Mouse (Mus musculus) left cerebral cortex, adult 9 months (tissue): Measurements from ENCODE around the gene Capn10.
A peak's percentile ranks its signal among the peaks of the same experiment; 100 is the strongest.
"Not testable (repeated sequence)": the region's sequence is repeated elsewhere in the genome, so short reads cannot be mapped to it uniquely, and the experiment has no call there.

Experiments used
- DNase-seq, 2 experiments: peaks; one replicate each; pipeline ENCODE4 v3.0.0; 2022; ENCODE audit warnings: low spot score in 2 of 2

The Capn10 gene

DNA sequence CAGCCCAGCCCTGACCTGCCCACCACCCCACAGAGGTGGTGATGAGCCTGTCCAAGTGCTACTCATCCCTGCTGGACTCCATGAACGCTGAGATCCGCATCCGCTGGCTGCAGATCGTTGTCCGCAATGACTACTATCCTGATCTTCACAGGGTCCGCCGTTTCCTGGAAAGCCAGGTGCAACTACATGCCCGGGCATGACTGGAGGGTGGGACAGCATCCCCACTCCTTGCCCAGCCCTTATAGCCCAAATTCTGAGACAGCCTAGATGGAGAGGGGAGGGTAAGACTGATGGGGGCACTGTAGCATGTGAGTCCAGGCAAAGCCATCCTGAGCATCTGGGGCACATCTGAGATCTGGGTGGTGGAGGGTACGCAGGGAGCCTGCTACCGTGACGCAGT is 15.0 kb upstream of the Capn10 start:
- no peak for DNase-seq

DNA sequence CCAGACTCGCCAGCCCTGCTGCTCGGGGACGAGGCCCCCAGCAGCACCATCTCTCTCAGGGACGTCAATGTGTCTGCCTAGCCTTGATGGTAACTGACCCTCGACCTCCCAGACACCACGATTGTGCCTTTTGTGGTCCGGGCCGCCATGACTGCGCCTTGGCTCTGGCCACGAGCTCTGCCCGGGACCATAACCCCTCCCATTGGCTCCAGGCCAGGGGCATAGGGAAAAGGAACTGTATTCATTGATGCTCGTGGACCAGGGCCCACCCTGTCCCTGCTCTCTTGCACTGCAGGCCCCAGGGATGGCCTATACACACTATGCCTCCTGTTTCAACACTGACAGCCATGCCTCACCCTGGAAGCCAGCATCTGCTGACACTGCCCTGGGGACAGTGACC is 14.4 kb upstream of the Capn10 start:
- DNase-seq, result no peak

DNA sequence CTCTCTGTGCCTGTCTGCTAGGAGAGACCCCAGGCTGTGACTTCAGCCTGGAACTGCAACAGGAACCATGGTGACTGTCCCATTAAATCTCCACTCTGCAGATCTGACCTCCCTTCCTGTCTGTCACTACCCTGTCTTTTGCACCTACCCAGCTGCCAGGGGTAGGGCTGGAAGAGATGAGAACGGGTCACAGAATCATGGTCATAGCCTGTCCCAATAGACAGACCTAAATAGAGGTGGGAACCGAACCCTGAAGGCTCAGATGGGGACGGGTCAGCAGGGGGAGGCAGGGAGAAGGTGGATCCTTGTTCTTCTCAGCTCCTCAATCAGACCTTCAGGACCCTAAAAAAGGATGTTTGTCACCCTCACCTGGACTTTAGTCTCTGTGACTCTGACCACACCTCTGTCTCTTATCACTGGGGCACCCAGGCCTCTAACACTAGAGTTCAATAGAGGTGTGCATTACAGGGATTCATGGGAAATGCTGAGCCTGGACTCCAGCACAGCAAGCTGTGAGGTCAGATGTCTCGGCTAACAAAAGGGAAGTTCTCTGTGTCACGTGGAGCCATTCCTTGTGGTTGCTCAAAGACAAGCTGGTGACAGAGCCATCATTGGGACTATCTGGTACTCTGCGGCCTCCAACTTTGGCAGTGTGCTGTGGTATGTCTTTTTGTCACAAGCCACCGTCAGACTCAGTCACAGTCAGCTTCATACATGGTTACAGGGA is 13.5 kb upstream of the Capn10 start:
- no peak for DNase-seq

DNA sequence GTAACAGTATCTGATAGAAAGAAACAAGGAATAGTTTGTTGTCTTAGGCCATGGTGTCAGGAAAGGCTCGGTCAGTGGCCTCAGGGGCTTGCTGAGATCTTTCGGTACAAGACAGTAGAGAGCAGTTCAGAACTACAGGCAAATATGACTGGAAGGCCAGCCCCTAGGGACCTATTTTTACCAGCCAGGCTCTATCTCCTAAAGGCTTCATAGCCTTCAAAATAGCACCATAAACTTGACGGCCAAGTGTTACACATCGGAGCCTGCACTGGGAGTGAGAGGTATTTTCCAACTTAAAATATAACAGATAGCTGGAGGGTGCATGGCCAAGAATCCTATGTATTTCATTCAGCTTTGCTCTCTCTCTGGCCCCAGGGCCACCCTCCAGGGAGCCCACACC is 12.7 kb upstream of the Capn10 start:
- DNase-seq, result no peak

DNA sequence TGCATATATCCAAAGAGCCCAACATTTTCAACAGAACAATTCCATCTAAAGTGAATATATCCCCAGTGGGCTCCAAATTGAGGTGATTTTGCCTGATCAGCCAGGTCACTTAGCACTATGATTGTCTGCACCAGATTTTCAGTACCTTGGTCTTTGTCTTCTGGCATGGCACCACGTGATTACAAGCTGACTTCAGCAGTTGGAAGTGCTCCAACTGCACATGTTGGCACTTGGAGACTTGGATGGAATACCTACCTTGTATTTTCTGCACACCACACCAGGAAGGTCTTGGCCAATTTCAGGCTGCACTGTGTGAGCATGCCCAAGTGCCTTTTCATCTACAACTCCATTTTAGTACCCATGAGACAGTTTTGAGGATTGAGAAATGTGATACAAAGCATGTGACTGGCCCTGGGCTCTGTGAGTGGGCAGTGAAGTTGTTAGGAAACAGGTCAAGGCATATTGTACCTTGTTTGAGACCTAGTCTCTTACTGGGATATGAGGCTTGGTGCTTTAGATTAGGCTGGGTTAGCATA is 3.9 kb upstream of the Capn10 start:
- DNase-seq, result no peak

DNA sequence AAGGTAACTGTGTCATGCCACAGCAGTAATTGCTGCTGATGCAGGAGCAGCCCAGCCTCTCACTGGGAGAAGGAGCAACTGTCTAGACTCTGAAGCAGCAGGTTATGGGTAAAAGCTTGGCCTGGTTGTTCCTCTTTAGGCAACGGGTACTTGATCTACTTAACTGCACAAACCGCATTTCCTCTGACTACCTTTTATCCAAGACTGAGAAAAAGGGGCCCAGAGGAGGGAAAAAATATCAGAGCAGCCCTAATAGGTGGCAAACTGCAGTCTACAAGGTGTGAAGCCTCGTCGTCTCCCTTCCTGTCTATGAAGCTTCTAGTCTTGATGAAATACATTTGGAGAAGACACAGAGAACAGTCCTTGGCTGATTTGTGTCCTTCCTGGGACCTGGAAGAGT is 565 bp upstream of the Capn10 start:
- DNase-seq, result no peak

DNA sequence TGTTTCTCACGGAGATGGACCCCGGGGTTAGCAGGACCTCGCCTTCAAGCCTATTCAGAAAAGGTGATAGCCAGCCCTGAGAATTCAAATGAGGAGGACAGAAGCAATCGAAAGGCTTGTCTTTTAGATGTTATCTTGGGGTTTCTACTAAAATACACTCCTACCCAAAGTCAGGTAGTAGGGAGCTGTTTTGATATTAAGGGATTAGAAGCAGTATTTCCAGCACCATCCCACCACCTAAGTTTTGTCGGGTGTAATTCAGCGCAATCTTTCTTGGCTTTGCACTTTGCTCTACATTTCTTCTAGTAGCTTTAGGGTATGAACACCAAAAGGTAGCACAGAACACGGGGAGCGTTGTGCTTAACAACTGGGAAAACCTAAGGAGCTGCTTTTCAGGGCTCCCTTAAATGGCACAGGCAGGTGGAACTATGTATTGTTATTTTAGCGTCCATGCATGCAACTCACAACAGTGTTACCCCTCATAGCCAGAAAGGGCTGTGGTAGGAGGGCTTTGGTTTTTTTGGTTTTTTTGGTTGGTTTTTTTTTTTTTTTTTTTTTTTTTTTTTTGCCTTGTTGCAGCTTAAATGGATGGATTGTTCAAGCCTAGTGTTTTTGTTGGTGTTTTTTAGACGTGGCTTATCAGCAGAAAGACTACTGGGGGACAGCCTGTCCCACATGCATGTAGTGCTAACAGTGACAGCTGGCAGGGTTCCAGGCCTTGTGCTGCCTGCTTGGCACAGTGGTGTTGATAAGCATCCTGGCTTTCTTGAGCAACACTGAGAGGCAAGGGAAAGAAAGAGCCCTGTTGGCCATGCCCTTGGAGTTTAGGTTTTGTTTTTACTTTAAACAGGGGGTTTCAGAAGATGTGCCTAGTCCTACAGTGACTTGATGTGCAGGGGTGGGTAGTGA is 1.1 kb downstream of the Capn10 start:
- no peak for DNase-seq

DNA sequence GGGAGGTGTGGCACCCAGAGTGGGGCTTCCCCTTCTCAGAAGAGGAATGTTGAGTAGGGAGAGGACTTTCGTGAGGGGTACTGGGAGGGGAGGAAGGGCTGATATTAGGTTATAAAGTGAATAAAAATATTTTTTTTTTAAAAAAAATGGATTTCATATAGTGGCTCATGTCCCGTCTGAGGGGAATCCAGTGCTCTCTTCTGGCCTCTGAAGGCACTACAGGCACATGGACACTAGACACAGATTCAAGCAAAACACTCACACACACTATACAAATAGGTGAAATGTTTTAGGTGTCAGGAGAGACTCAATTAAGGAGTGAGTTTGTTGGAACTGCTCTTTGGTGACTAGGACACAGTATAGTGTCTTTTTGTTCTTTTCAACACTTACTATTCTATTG is 1.8 kb downstream of the Capn10 start:
- DNase-seq, result no peak

DNA sequence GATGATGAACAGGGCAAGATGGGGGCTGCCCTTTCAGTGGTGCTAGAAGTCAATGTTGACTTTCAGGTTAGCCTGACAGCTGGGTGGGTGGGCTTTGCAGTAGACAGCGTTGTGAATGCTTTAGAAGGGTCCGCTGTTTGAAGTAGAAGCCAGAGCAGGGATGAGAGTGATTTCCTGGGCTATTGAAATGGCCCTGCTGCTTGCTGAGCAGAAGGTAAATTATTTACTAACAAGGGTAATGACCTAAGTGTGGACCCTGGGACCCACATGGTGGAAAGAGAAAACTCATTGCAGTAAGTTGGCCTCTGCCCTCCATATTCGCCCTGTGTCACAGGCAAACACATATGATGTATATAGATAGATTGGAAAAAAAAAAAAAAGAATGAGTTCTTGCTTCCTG is 2.3 kb downstream of the Capn10 start:
- no peak for DNase-seq

DNA sequence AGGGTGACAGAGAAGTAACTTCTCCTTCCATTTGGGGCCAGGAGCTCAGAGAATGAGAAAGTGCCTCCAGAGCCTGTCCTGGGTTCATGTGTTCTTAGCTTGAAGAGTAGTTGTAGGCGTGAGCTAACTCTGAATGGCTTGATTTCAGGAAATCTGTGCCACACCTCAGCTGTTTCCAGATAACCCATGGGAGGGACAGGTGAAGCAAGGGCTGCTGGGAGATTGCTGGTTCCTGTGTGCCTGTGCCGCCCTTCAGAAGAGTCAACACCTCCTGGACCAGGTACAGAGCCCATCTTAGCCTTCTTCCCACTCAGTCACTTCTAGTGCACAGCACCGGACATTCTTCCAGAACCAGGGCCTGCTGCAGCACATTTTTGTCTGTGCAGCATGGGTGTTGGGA is 3.6 kb downstream of the Capn10 start:
- DNase-seq, result no peak

DNA sequence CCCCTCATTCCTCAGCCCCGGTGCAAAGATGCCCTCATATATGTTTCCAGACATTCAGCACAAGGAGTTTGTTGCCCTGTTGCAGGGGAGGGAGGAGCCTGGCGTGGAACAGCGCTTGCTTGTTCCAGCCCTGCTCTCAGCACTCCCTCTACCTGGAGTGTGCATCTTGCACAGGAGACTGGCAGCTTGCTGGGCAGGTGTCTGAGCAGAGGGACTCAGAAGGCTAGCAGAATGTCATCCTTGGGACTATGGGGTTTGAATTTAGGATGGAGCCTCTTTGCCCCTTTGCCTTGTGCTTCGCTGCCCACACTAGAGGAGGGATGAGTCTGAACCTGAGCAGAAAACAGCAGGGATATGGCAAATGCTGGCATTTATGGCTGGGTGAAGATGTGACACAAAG is 5.6 kb downstream of the Capn10 start:
- no peak for DNase-seq

DNA sequence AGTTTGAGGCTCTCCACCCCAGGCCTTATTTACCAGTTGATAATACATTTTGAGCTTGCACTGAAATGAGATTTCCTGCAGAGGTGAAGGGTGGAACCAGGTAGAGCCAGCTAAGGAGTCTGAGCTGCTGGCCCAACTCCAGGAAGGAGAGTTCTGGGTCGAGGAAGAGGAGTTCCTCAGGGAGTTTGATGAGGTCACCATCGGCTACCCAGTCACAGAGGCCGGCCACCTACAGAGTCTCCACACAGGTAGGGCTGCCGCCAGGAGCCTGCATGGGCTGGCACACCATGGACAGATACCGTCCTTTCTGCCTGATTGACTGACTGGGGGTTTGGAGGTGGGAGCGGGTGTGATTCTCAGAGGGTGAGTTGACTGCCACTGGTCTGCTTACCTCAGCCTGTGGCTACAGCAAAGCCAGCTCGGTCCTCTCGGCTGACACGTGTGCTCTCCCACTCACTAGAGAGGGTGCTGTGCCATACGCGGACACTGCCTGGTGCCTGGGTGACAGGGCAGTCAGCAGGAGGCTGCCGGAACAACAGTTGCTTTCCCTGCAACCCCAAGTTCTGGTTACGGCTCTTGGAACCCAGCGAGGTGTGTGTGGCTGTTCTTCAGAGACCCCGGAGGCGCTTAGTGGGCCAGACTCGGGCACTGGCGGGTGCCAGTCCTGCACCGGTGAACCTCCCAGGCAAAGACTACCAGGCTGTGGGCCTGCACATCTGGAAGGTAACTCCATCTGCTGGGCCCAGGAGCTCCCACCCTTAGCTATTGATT is 9.2 kb downstream of the Capn10 start:
- no peak for DNase-seq

DNA sequence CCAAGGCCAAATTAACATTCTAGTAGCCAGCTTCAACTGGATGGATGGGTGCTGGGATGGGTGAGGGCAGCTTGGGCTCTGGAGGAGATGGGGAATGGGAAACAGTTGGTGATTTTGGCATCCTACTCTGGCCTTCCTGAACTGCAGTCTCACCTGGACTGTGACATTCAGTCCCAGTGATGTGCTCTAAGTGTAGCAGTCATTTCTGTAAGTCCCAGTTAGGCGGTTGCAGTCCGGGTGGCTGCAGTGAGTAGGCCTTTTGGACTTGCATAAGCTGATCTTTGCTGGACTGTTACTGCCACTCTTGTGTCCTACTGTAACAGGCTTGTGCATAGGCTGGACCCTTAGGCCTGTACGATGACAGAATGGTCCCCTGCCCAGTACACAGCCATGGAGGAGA is 13.8 kb downstream of the Capn10 start:
- no peak for DNase-seq

DNA sequence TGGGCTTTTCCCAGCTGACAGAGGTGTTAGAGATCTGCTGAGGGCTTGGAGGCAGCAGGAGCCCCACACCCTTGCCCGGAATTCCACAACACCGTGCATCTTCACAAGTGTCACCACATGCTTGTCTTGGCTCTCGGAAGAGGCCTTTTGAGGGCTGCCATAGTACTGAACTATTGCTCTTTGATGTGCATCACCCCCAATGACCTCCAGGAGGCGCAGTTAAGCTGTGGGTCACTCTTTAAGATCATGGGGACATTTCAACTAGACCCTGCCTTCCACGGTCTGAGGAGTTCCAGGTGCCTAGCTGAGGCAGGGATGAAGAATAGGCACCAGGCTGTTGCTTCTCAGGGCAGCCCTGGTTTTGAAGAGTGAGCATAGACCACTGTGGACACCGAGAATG is 15.2 kb downstream of the Capn10 start:
- DNase-seq, result no peak

DNA sequence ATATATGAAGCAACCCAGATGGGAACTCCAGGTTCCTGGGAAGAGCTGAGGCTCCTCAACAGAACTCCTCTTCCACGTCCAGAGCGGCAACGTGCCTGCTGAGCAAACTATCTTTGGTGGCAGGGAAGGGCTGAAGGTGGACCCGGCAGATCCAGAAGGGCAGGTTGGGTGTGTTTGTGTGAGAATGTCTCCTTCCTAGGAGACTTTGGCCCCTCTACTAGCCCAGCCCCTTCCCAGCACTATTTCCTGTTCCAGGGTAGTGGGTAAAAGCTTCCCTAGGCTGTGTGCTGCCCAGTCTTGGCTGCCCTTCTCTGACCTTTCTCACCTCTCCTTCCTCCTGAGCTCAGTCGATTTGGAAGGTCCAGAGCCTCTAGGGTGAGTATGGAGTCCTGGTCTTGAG is 16.4 kb downstream of the Capn10 start, which contains the start of gene Gpr35:
TSS of gene Gpr35 (plus strand) at position 259 of the 400 bp plus-strand sequence.
- DNase-seq, result no peak

DNA sequence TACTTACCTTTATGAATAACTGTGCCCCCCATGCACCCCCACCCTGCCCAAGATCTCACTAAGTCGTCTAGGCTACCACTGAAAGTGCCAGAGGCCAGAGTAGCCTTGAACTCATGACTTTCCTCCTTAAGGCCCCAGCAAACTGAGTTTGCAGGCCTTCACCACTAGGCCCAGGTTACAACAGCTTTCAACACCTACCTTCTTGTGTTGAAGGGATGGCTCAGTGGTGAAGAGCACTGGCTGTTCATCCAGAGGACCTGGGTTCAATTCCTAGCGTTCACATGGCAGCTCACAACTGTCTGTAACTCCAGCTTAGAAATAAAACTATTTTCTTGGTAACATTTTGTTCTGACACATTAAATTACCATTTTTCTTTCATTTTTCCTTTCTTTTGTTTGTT is 19.5 kb downstream of the Capn10 start:
- no peak for DNase-seq

DNA sequence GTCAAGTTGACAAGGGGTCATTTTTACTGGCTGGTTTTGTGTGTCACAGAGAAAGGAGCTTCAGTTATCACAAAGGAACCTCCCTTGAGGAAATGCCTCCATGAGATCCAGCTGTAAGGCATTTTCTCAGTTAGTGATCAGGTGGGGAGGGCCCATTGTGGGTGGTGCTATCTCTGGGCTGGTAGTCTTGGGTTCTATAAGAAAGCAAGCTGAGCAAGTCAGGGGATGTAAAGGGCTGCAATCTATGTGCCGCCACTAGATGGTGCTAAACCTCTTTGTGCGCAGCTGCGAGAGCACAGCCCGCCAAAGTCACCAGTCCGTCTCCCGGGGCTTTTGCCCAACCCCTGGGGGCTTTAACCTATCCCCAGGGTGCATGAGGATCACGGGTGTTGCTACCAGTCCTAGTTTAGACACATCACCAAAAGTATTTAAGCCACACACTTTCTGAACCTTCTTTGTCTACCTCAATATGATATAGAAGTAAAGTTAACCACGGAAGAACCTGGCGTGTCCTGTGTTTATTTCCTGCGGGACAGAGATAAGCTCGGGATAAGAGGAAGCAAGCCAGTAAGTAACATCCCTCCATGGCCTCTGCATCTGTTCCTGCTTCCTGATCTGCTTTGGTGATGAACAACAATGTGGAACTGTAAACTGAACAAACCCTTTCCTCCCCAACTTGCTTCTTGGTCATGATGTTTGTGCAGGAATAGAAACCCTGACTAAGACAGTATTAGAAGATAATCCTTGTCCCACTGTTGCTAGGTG is 22.6 kb downstream of the Capn10 start:
- peak in 1 of 2 experiments; percentile 79 for DNase-seq

DNA sequence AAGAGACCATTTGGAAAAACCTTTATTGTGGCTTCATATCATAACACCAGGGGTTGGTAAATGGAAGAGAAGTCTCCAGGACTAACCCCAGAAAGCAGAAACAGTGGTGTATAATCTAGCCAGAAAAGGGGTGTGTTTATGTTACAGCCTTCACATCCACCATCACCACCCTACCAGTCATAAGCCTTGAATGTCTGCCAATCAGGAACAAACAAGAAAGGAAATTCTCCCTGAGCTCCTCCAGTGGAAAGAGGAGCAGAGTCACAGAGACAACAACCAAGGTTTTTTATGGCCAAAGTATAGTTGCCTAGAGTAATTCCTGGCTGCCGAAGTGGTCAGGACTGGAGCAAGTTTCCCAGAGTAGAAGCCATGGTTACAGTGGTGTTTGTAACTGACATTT is 24.8 kb downstream of the Capn10 start:
- DNase-seq, result no peak

DNA sequence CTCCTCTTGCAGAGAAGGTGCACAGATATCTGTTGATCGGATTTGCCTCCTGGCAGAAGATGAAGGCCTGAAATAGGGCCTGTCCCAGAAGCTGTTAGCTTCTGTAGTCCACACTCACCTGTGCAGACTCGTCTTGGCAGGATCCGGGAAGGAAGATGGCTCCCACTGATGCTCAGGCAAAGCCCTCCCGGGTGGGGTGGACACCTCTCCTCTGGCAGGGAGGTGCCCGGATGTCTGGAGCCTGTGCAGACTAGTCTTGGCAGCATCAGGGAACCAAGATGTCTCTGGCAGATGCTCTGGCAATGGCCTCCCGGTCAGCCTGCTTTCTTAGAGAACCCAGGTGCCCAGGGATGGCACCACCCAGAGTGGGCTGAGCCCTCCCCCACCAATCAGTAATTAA is 36.6 kb downstream of the Capn10 start:
- DNase-seq, result not testable (repeated sequence)

DNA sequence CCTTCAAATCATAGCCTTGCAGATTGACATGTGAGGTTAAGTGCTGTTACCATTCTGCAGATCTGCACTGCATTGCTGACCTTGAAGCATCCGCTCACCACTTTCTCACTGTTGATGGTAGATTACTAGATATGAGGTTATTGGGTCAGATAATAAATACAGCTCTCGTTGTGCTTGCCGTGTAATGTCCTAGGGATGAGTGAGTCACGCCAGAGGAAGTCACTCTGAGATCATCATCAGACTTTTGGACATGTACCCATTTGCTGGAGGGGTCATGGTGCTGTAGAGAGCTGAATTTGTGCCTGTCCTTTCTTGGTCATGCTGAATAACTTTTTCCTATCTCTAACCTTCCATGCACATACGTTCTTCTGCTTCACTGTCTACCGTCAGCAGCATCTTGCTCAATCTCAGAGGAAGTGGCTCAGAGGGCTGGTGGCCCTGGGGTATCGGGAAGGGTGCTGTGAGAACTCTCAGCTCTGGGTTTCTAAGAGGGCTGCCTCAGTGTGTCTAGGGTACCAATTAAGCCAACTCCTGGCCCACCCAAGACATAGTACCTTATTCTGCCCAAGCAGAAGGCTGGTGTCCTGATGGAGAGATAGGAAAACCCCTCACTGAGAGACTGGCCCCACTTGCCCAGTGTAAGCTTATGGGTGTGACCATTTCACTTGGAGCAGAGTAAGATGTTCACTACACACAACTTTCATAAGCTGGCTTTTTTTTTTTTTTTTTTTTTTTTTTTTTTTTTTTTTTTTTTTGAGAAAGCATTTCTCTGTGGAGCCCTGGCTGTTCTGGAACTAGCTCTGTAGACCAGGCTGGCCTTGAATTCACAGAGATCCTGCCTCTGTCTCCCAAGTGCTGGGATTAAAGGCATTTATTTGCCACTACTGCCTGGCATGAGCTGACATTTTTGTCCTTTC is 38.0 kb downstream of the Capn10 start:
- DNase-seq, result no peak
